Mouse (Mus musculus): ENCODE measurements around the gene Tssk3. TPM values are rescaled to one million over a fixed set of nuclear protein-coding genes. Genes with fewer than 3 reads are reported as not detected.

The Tssk3 gene
- polyA plus RNA-seq, 1 experiment from 2014 or later = 0.32 TPM

DNA sequence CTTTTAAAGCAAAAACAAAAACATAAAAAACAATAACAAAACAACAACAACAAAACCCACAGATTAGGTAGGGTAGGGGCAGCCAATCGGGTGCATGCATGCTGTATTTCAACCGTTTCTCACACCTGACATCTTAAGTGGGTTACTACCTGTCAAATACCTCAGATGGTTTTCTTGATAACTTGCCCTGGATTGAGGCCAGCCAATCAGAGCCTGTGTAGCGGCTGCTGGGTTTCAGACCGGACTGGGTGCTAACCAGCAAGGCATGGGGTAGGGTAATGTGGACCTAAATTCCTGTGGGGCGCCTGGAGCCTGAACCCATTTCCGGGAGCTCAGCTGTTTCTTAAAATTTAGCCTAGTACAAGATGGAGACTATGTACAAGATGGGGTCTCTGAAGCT lies 49.7 kb downstream of the Tssk3 start:
- Histone ChIP-seq H3K27me3 (ENCODE audit: control insufficient read depth, insufficient read depth, low read length) (peaks cover 8% of the 10 kb centered on the region; the same call in 1 of the 2 replicates), H3K4me2 (ENCODE audit: low read depth, low read length) (peak overlapping the region; percentile 68; the same call in 1 of the 2 replicates), H3K9me3 (ENCODE audit: control insufficient read depth, low read length) (no peaks in the 10 kb centered on the region), H3K27ac (ENCODE audit: low read depth, low read length) (no peak overlapping the region), H3K9ac (replicated peaks; ENCODE audit: low read depth, low read length) (no peak overlapping the region), H3K4me3 (ENCODE audit: low read depth, low read length) (peak overlapping the region; percentile 54), H3K36me3 (ENCODE audit: control insufficient read depth, insufficient read depth, low read length) (no peaks in the 10 kb centered on the region), H3K4me1 (ENCODE audit: control insufficient read depth, insufficient read depth, low read length) (no peaks in the 10 kb centered on the region)
- 32% methylated on average over 6 of the region's 6 CpGs for WGBS
- ATAC-seq (ENCODE audit: low read depth) = no peak

- H3K27me3 ChIP-seq (ENCODE audit: control insufficient read depth, insufficient read depth, low read length) = peaks cover 8% of the 10 kb centered on the region; the same call in 1 of the 2 replicates
- peak within 1 kb of the TSS; percentile 68 for H3K4me2 ChIP-seq (ENCODE audit: low read depth, low read length)
- no peaks in the 10 kb centered on the region for H3K36me3 ChIP-seq (ENCODE audit: control insufficient read depth, insufficient read depth, low read length)
- H3K9ac ChIP-seq (replicated peaks; ENCODE audit: low read depth, low read length) = peak within 1 kb of the TSS; percentile 61
- ATAC-seq (ENCODE audit: low read depth) = peak; percentile 98
- WGBS = 2% methylated on average over 31 of the region's 33 CpGs
- H3K4me1 ChIP-seq (ENCODE audit: control insufficient read depth, insufficient read depth, low read length) = no peaks in the 10 kb centered on the region
- H3K4me3 ChIP-seq (ENCODE audit: low read depth, low read length) = peak within 1 kb of the TSS; percentile 54
- no peak within 1 kb of the TSS for H3K27ac ChIP-seq (ENCODE audit: low read depth, low read length)
- H3K9me3 ChIP-seq (ENCODE audit: control insufficient read depth, low read length) = no peaks in the 10 kb centered on the region
Measured at GRCm38 (mm10) chr4:129440340-129441063, 50.3 kb downstream of the Tssk3 start, which contains the start of gene Zbtb8b. TSS of gene Zbtb8b (minus strand) at chr4:129440853.

Other genes starting within 250 kb of the Tssk3 start
- 4.5 and 6.2 TPM in 2 replicates for gene C77080, start 229.6 kb downstream of the Tssk3 start, polyA plus RNA-seq (2014; fragmentation: Nextera tagmentation; extraction: Ambion mirVana)
- gene Sync, start 203.4 kb downstream of the Tssk3 start, polyA plus RNA-seq (2014; fragmentation: Nextera tagmentation; extraction: Ambion mirVana) = 1.6 and 3.5 TPM in 2 replicates
- 231 and 265 TPM in 2 replicates for gene Rbbp4, start 155.7 kb downstream of the Tssk3 start, polyA plus RNA-seq (2014; fragmentation: Nextera tagmentation; extraction: Ambion mirVana)
- 19.5 and 21.7 TPM in 2 replicates for gene Zbtb8os, start 155.3 kb downstream of the Tssk3 start, polyA plus RNA-seq (2014; fragmentation: Nextera tagmentation; extraction: Ambion mirVana)
- 16.8 and 18.0 TPM in 2 replicates for gene Zbtb8a, start 112.9 kb downstream of the Tssk3 start, polyA plus RNA-seq (2014; fragmentation: Nextera tagmentation; extraction: Ambion mirVana)
- 16.1 and 16.2 TPM in 2 replicates for gene Zbtb8b, start 50.2 kb downstream of the Tssk3 start, polyA plus RNA-seq (2014; fragmentation: Nextera tagmentation; extraction: Ambion mirVana)
- 32.8 and 33.2 TPM in 2 replicates for gene Bsdc1, start 29.4 kb downstream of the Tssk3 start, polyA plus RNA-seq (2014; fragmentation: Nextera tagmentation; extraction: Ambion mirVana)
- gene Fam229a, start 168 bp upstream of the Tssk3 start, polyA plus RNA-seq (2014; fragmentation: Nextera tagmentation; extraction: Ambion mirVana) = 0.64 TPM in 1 of 2 replicates, not detected in the other
- gene Marcksl1, start 22.6 kb upstream of the Tssk3 start, polyA plus RNA-seq (2014; fragmentation: Nextera tagmentation; extraction: Ambion mirVana) = 1,581 and 1,634 TPM in 2 replicates
- 67.2 and 94.0 TPM in 2 replicates for gene Hdac1, start 51.7 kb upstream of the Tssk3 start, polyA plus RNA-seq (2014; fragmentation: Nextera tagmentation; extraction: Ambion mirVana)
- gene Lck, start 82.6 kb upstream of the Tssk3 start, polyA plus RNA-seq (2014; fragmentation: Nextera tagmentation; extraction: Ambion mirVana) = 10.0 and 10.5 TPM in 2 replicates
- gene Fam167b, start 87.5 kb upstream of the Tssk3 start, polyA plus RNA-seq (2014; fragmentation: Nextera tagmentation; extraction: Ambion mirVana) = not detected in 2 replicates
- gene Eif3i, start 109.6 kb upstream of the Tssk3 start, polyA plus RNA-seq (2014; fragmentation: Nextera tagmentation; extraction: Ambion mirVana) = 206 and 221 TPM in 2 replicates
- 188 and 191 TPM in 2 replicates for gene Tmem234, start 109.6 kb upstream of the Tssk3 start, polyA plus RNA-seq (2014; fragmentation: Nextera tagmentation; extraction: Ambion mirVana)
- gene Dcdc2b, start 123.2 kb upstream of the Tssk3 start, polyA plus RNA-seq (2014; fragmentation: Nextera tagmentation; extraction: Ambion mirVana) = 3.9 and 4.7 TPM in 2 replicates
- gene Iqcc, start 128.1 kb upstream of the Tssk3 start, polyA plus RNA-seq (2014; fragmentation: Nextera tagmentation; extraction: Ambion mirVana) = 28.2 and 33.3 TPM in 2 replicates
- gene Ccdc28b, start 132.9 kb upstream of the Tssk3 start, polyA plus RNA-seq (2014; fragmentation: Nextera tagmentation; extraction: Ambion mirVana) = 136 and 141 TPM in 2 replicates
- 40.1 and 46.0 TPM in 2 replicates for gene Txlna, start 150.0 kb upstream of the Tssk3 start, polyA plus RNA-seq (2014; fragmentation: Nextera tagmentation; extraction: Ambion mirVana)
- gene Kpna6, start 181.7 kb upstream of the Tssk3 start, polyA plus RNA-seq (2014; fragmentation: Nextera tagmentation; extraction: Ambion mirVana) = 17.2 and 19.7 TPM in 2 replicates
- 22.9 and 23.3 TPM in 2 replicates for gene Tmem39b, start 205.8 kb upstream of the Tssk3 start, polyA plus RNA-seq (2014; fragmentation: Nextera tagmentation; extraction: Ambion mirVana)

Data from neural tube, embryonic 14.5 days (tissue).